1 mouse cellular context compared by ENCODE assay signal in the genomic region with DNA sequence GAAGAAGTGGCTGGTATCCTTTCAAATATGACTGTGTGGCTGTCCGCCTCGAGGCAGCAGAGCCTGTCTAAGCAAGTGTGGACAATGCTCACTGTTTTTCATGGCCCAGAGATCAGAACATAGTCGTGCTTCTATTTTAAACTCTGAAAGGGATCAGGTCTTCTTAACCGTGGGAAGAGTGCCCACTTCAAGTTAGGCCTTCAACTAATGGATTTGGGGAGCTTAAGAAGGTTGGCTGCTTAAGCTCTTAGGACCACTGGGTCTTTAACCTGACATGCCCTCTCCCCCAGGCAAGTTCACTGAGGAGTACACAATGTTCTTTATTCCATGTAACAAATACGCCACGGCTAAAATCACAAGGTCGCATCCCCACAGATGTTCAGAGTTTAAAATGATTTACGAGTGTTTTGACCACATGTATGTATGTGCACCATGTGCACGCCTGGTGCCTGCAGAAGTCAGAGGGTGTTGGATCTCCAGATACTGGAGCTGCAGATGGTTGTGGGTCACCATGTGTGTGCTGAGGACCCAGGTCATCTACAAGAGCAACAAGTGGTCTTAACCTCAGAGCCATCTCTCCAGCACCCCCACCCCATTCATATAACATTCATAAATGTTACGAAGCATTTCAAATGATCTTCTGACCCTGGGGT.
TF ChIP-seq lines count a peak whose summit lies in the region.

No protein-coding gene starts in this region.

TF ChIP-seq in MEL, 35 proteins besides CTCF, POLR2A, EP300 and RAD21 (continued from another document):
- TF ChIP-seq MAX (IDR thresholded peaks at IDR 0.05; ENCODE audit: low read length): 0 out of 2 replicates have a peak, but pooled peaks have one; percentile 24
